Mouse (Mus musculus): ENCODE results near the gene Stat2. TPM values are rescaled to one million over a fixed set of nuclear protein-coding genes. Genes with fewer than 3 reads are reported as not detected.

Stat2 gene
- polyA plus RNA-seq, 1 experiment from 2014 or later = 21.0 TPM

- Histone ChIP-seq H3K4me2 (ENCODE audit: low read depth, low read length) (peak within 1 kb of the TSS; percentile 62), H3K9ac (replicated peaks; ENCODE audit: low read depth, low read length) (peak within 1 kb of the TSS; percentile 80), H3K27ac (ENCODE audit: low read depth, low read length) (peak within 1 kb of the TSS; percentile 92), H3K9me3 (ENCODE audit: control insufficient read depth, low read length) (no peaks in the 10 kb centered on the region), H3K27me3 (ENCODE audit: control insufficient read depth, insufficient read depth, low read length) (no peaks in the 10 kb centered on the region), H3K36me3 (ENCODE audit: control insufficient read depth, insufficient read depth, low read length) (no peaks in the 10 kb centered on the region), H3K4me3 (ENCODE audit: low read depth, low read length) (peak within 1 kb of the TSS; percentile 78), H3K4me1 (ENCODE audit: control insufficient read depth, insufficient read depth, low read length) (0 out of 2 replicates have a peak, but pooled peaks cover 3% of the 10 kb centered on the region)
- peak; percentile 91 for ATAC-seq (ENCODE audit: low read depth)
- WGBS = under 1% methylated on average over 53 of the region's 58 CpGs
Measured at GRCm38 (mm10) chr10:128231697-128232419, 38.5 kb upstream of the Stat2 start, which contains the start of gene Timeless. TSS of gene Timeless (plus strand) at chr10:128232065.

GRCm38 (mm10) chr10:128232420-128232985 lies 37.9 kb upstream of the Stat2 start:
- H3K4me2 ChIP-seq (ENCODE audit: low read depth, low read length) = peak overlapping the region; percentile 62
- H3K9me3 ChIP-seq (ENCODE audit: control insufficient read depth, low read length) = no peaks in the 10 kb centered on the region
- H3K9ac ChIP-seq (replicated peaks; ENCODE audit: low read depth, low read length) = peak overlapping the region; percentile 80
- peak overlapping the region; percentile 78 for H3K4me3 ChIP-seq (ENCODE audit: low read depth, low read length)
- 0 out of 2 replicates have a peak, but pooled peaks cover 3% of the 10 kb centered on the region for H3K4me1 ChIP-seq (ENCODE audit: control insufficient read depth, insufficient read depth, low read length)
- no peaks in the 10 kb centered on the region for H3K36me3 ChIP-seq (ENCODE audit: control insufficient read depth, insufficient read depth, low read length)
- ATAC-seq (ENCODE audit: low read depth) = 0 out of 2 replicates have a peak, but pooled peaks have one; percentile 32
- peak overlapping the region; percentile 92 for H3K27ac ChIP-seq (ENCODE audit: low read depth, low read length)
- no peaks in the 10 kb centered on the region for H3K27me3 ChIP-seq (ENCODE audit: control insufficient read depth, insufficient read depth, low read length)
- 1% methylated on average over 14 of the region's 14 CpGs for WGBS

DNA sequence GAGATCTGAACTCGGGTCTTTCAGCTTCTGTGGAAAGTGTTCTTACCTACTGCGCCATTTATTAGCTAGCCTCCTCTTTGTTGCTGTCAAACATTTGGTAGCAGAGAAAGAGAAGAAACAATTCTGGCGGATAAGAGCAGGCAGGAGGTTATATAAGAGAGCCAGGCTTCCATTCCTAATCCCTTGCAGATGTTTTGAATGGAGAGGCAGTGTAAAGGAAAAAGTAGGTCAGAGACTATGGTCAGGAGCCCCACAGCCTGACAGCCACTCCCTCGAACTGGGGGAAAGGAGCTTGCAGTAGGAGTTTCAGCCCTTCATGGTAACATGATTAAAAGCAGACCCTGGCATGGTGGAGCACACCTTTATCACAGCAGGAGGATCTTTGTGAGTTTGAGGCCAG lies 34.0 kb upstream of the Stat2 start:
- Histone ChIP-seq H3K27ac (ENCODE audit: low read depth, low read length) (no peak overlapping the region), H3K4me2 (ENCODE audit: low read depth, low read length) (no peak overlapping the region), H3K4me3 (ENCODE audit: low read depth, low read length) (no peak overlapping the region), H3K4me1 (ENCODE audit: control insufficient read depth, insufficient read depth, low read length) (0 out of 2 replicates have a peak, but pooled peaks cover 3% of the 10 kb centered on the region), H3K36me3 (ENCODE audit: control insufficient read depth, insufficient read depth, low read length) (no peaks in the 10 kb centered on the region; the same call in 1 of the 2 replicates), H3K9me3 (ENCODE audit: control insufficient read depth, low read length) (no peaks in the 10 kb centered on the region), H3K9ac (replicated peaks; ENCODE audit: low read depth, low read length) (no peak overlapping the region), H3K27me3 (ENCODE audit: control insufficient read depth, insufficient read depth, low read length) (no peaks in the 10 kb centered on the region)
- WGBS = 78% methylated on average over 4 of the region's 4 CpGs
- ATAC-seq (ENCODE audit: low read depth) = no peak

- ATAC-seq (ENCODE audit: low read depth) = no peak
- WGBS = 74% methylated on average over 15 of the region's 15 CpGs
- H3K27me3 ChIP-seq (ENCODE audit: control insufficient read depth, insufficient read depth, low read length) = no peaks in the 10 kb centered on the region
- no peaks in the 10 kb centered on the region for H3K4me1 ChIP-seq (ENCODE audit: control insufficient read depth, insufficient read depth, low read length)
- no peak overlapping the region for H3K4me3 ChIP-seq (ENCODE audit: low read depth, low read length)
- H3K9ac ChIP-seq (replicated peaks; ENCODE audit: low read depth, low read length) = no peak overlapping the region
- H3K36me3 ChIP-seq (ENCODE audit: control insufficient read depth, insufficient read depth, low read length) = no peaks in the 10 kb centered on the region; the same call in 1 of the 2 replicates
- no peak overlapping the region for H3K27ac ChIP-seq (ENCODE audit: low read depth, low read length)
- no peak overlapping the region for H3K4me2 ChIP-seq (ENCODE audit: low read depth, low read length)
- H3K9me3 ChIP-seq (ENCODE audit: control insufficient read depth, low read length) = no peaks in the 10 kb centered on the region
Measured at GRCm38 (mm10) chr10:128237807-128238480, 32.4 kb upstream of the Stat2 start.

DNA sequence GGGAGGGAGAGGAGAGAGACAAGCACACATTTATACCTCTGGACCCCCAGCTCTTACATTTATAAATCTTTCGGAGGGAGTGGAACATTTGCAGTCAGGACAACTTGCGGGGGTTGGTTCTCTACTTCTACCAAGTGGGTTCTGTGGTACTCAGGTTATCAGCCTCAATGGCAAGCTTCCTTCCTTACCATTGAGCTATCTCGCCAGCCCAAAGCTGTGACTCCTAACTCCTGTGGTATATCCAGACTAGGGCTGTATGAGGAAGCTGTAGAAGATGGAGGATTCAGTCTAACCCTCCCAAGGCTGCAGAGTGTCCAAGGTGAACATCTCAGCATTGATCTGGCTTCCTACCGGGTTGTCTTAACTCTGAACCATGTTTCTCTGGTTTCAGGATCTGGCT lies 31.2 kb upstream of the Stat2 start:
- H3K4me3 ChIP-seq (ENCODE audit: low read depth, low read length) = no peak overlapping the region
- H3K4me2 ChIP-seq (ENCODE audit: low read depth, low read length) = no peak overlapping the region
- no peak for ATAC-seq (ENCODE audit: low read depth)
- H3K9me3 ChIP-seq (ENCODE audit: control insufficient read depth, low read length) = no peaks in the 10 kb centered on the region
- peaks cover 4% of the 10 kb centered on the region for H3K36me3 ChIP-seq (ENCODE audit: control insufficient read depth, insufficient read depth, low read length)
- H3K27ac ChIP-seq (ENCODE audit: low read depth, low read length) = no peak overlapping the region
- no peaks in the 10 kb centered on the region for H3K27me3 ChIP-seq (ENCODE audit: control insufficient read depth, insufficient read depth, low read length)
- H3K4me1 ChIP-seq (ENCODE audit: control insufficient read depth, insufficient read depth, low read length) = no peaks in the 10 kb centered on the region
- WGBS = 94% methylated on average over 4 of the region's 4 CpGs
- no peak overlapping the region for H3K9ac ChIP-seq (replicated peaks; ENCODE audit: low read depth, low read length)

DNA sequence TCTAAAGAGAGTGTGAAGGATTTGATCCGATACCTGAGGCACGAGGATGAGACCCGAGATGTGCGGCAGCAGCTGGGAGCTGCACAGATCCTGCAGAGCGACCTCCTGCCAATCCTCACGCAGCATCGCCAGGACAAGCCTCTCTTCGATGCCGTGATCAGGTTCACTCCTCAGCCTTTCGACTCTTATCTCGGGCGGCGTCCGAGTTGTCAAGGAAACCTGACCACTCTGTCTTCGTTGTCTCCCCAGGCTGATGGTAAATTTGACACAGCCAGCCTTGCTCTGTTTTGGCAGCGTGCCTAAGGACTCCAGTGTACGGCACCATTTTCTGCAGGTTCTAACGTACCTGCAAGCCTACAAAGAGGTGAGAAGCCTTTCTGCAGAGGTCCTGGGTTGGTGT lies 30.2 kb upstream of the Stat2 start:
- Histone ChIP-seq H3K9me3 (ENCODE audit: control insufficient read depth, low read length) (no peaks in the 10 kb centered on the region), H3K4me2 (ENCODE audit: low read depth, low read length) (no peak overlapping the region), H3K27ac (ENCODE audit: low read depth, low read length) (no peak overlapping the region), H3K27me3 (ENCODE audit: control insufficient read depth, insufficient read depth, low read length) (no peaks in the 10 kb centered on the region), H3K36me3 (ENCODE audit: control insufficient read depth, insufficient read depth, low read length) (peaks cover 12% of the 10 kb centered on the region), H3K9ac (replicated peaks; ENCODE audit: low read depth, low read length) (no peak overlapping the region), H3K4me3 (ENCODE audit: low read depth, low read length) (no peak overlapping the region), H3K4me1 (ENCODE audit: control insufficient read depth, insufficient read depth, low read length) (no peaks in the 10 kb centered on the region)
- no peak for ATAC-seq (ENCODE audit: low read depth)
- WGBS = 96% methylated on average over 18 of the region's 18 CpGs

GRCm38 (mm10) chr10:128243252-128243651 lies 27.1 kb upstream of the Stat2 start:
- Histone ChIP-seq H3K27ac (ENCODE audit: low read depth, low read length) (no peak overlapping the region), H3K9ac (replicated peaks; ENCODE audit: low read depth, low read length) (no peak overlapping the region), H3K4me2 (ENCODE audit: low read depth, low read length) (no peak overlapping the region), H3K36me3 (ENCODE audit: control insufficient read depth, insufficient read depth, low read length) (peaks cover 22% of the 10 kb centered on the region), H3K27me3 (ENCODE audit: control insufficient read depth, insufficient read depth, low read length) (no peaks in the 10 kb centered on the region), H3K4me1 (ENCODE audit: control insufficient read depth, insufficient read depth, low read length) (no peaks in the 10 kb centered on the region), H3K4me3 (ENCODE audit: low read depth, low read length) (no peak overlapping the region), H3K9me3 (ENCODE audit: control insufficient read depth, low read length) (no peaks in the 10 kb centered on the region)
- WGBS = 95% methylated on average over 8 of the region's 8 CpGs
- ATAC-seq (ENCODE audit: low read depth) = no peak

- Histone ChIP-seq H3K4me3 (ENCODE audit: low read depth, low read length) (no peak overlapping the region), H3K27me3 (ENCODE audit: control insufficient read depth, insufficient read depth, low read length) (no peaks in the 10 kb centered on the region), H3K4me1 (ENCODE audit: control insufficient read depth, insufficient read depth, low read length) (no peaks in the 10 kb centered on the region), H3K9ac (replicated peaks; ENCODE audit: low read depth, low read length) (no peak overlapping the region), H3K36me3 (ENCODE audit: control insufficient read depth, insufficient read depth, low read length) (peaks cover 26% of the 10 kb centered on the region), H3K27ac (ENCODE audit: low read depth, low read length) (no peak overlapping the region), H3K4me2 (ENCODE audit: low read depth, low read length) (no peak overlapping the region), H3K9me3 (ENCODE audit: control insufficient read depth, low read length) (no peaks in the 10 kb centered on the region)
- ATAC-seq (ENCODE audit: low read depth) = no peak
- WGBS = 93% methylated on average over 15 of the region's 15 CpGs
Measured at GRCm38 (mm10) chr10:128244121-128244520, 26.2 kb upstream of the Stat2 start.

Measured in neural tube, embryonic 14.5 days (tissue).